Mouse (Mus musculus) G1E-ER4 (cell line): Measurements from ENCODE around the gene Asnsd1. TPM values are rescaled to one million over a fixed set of nuclear protein-coding genes. Genes with fewer than 3 reads are reported as not detected.

ENCODE experiments used
- GATA1 ChIP-seq: IDR thresholded peaks from one replicate; pipeline ENCODE4 v1.8.0; 2012; ENCODE audit warnings: low read length, inconsistent platforms
- polyA plus RNA-seq: library from polyadenylated mRNA; stranded (reverse); fragments of >175 nt; gene quantifications from 2 replicates; pipeline ENCODE4 v1.2.3, GENCODE M21; 2012

Asnsd1 gene
- polyA plus RNA-seq, 1 experiment = 85.0 TPM

- no peak for TF ChIP-seq GATA1
These were observed 55.8 kb downstream of the Asnsd1 start, which contains the start of the genes Pms1, Ormdl1 and Gm28778 for GRCm38 (mm10) chr1:53296581-53297383. TSS of gene Pms1 (minus strand) at chr1:53297018. TSS of gene Ormdl1 (plus strand) at chr1:53297095. TSS of gene Gm28778 (plus strand) at chr1:53297111.

Other genes with a start within 250 kb of the Asnsd1 start
- not detected in 2 replicates for gene 1700019A02Rik, start 165.1 kb downstream of the Asnsd1 start, polyA plus RNA-seq
- 2.8 and 3.2 TPM in 2 replicates for gene Pms1, start 55.7 kb downstream of the Asnsd1 start, polyA plus RNA-seq
- 1.3 and 2.3 TPM in 2 replicates for gene Ormdl1, start 55.7 kb downstream of the Asnsd1 start, polyA plus RNA-seq
- not detected in 2 replicates for gene Gm28778, start 55.6 kb downstream of the Asnsd1 start, polyA plus RNA-seq
- 0.95 and 1.7 TPM in 2 replicates for gene Osgepl1, start 39.1 kb downstream of the Asnsd1 start, polyA plus RNA-seq
- 21.6 and 50.8 TPM in 2 replicates for gene Asdurf, start 133 bp downstream of the Asnsd1 start, polyA plus RNA-seq
- gene Gm28551, start 85 bp downstream of the Asnsd1 start, polyA plus RNA-seq = 0.02 TPM in 1 of 2 replicates, not detected in the other